Mouse (Mus musculus) urinary bladder, postnatal 10 days (tissue): ENCODE measurements around the gene Olfr1441.

Experiments used
- DNase-seq: peaks from one replicate; pipeline ENCODE4 v3.0.0; 2022; ENCODE audit warnings: low spot score

The Olfr1441 gene

GRCm38 (mm10) chr19:12462851-12463721 is 45.9 kb downstream of the Olfr1441 start:
- no peak for DNase-seq

- no peak for DNase-seq
Measured at GRCm38 (mm10) chr19:12463722-12464035, 46.4 kb downstream of the Olfr1441 start.

GRCm38 (mm10) chr19:12464127-12464526 is 46.9 kb downstream of the Olfr1441 start:
- no peak for DNase-seq

GRCm38 (mm10) chr19:12464674-12465073 is 47.4 kb downstream of the Olfr1441 start:
- DNase-seq, result no peak

GRCm38 (mm10) chr19:12465530-12466144 is 48.4 kb downstream of the Olfr1441 start:
- DNase-seq, result no peak

GRCm38 (mm10) chr19:12466204-12466603 is 49.0 kb downstream of the Olfr1441 start:
- no peak for DNase-seq

GRCm38 (mm10) chr19:12467436-12467835 is 50.2 kb downstream of the Olfr1441 start:
- no peak for DNase-seq

- no peak for DNase-seq
Measured at GRCm38 (mm10) chr19:12471866-12472265, 54.6 kb downstream of the Olfr1441 start.

- DNase-seq, result no peak
Measured at GRCm38 (mm10) chr19:12472381-12472976, 55.2 kb downstream of the Olfr1441 start.
